Mouse (Mus musculus): ENCODE data around the gene Rgl1. TPM values are rescaled to one million over a fixed set of nuclear protein-coding genes. Genes with fewer than 3 reads are reported as not detected.

The Rgl1 gene
- polyA plus RNA-seq, 1 experiment: 11.9 TPM

DNA sequence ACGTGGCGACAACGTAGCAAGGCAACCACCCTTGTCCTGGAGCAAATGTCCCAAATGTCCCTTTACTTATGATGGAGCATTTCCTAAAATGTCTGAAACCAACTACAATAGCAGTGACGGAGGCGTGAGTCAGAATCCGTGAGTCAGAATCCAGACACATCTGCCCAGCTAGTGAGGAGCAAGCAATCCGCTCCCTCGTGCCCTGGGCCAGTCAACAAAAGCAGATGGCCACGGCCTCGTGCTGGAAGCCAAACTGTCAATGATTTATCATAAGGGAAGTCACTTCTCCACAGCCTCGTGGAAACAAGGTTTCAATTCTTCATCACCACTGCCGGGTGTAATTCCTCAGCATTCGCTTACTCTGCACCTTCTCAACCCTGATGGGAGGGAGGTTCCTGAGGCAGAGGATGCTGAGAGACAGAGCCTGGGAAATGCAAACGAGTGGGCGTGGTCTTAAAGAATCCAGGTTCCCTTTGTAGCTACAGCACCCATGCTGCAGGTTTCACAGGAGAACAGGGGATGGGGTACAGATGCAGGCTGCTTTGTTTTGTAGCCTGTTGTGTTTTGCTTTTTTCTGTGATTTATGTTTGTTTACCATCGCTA, 229.6 kb downstream of the Rgl1 start:
- H3K27ac ChIP-seq (ENCODE audit: insufficient read depth, low read depth, low read length): peak overlapping the region; percentile 89
- H3K4me3 ChIP-seq (ENCODE audit: insufficient read depth, low read length): no peak overlapping the region
- TF ChIP-seq CTCF (IDR thresholded peaks at IDR 0.05; ENCODE audit: low read depth, low read length) (no peak), POLR2A (IDR thresholded peaks at IDR 0.05; ENCODE audit: borderline replicate concordance, low read depth, low read length) (no peak)
- H3K4me1 ChIP-seq (ENCODE audit: control insufficient read depth, insufficient read depth, low read length): peaks cover 84% of the 10 kb centered on the region

DNA sequence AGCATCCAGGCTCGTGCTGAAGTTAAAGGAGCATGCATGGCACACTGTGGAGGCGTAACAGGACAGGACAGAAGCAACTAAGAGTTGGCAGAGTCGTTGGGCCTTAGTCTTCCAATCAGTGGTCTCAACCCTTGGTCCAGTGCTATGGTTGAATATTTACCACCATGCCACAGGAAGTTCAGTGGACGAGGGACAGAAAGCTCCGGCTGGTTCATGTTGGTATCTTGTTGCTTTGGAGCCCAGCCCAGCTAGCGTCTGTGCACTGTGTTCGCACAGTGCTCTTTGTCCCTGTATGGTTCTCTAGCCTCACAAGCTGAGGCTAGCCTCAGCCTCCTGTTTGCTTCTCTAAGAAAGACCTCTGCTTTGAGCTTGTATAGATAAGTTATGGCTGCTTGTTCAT, 231.6 kb downstream of the Rgl1 start:
- TF ChIP-seq POLR2A (IDR thresholded peaks at IDR 0.05; ENCODE audit: borderline replicate concordance, low read depth, low read length): no peak
- peak overlapping the region; percentile 40 for H3K27ac ChIP-seq (ENCODE audit: insufficient read depth, low read depth, low read length)
- H3K4me1 ChIP-seq (ENCODE audit: control insufficient read depth, insufficient read depth, low read length): peaks cover 86% of the 10 kb centered on the region
- no peak overlapping the region for H3K4me3 ChIP-seq (ENCODE audit: insufficient read depth, low read length)

DNA sequence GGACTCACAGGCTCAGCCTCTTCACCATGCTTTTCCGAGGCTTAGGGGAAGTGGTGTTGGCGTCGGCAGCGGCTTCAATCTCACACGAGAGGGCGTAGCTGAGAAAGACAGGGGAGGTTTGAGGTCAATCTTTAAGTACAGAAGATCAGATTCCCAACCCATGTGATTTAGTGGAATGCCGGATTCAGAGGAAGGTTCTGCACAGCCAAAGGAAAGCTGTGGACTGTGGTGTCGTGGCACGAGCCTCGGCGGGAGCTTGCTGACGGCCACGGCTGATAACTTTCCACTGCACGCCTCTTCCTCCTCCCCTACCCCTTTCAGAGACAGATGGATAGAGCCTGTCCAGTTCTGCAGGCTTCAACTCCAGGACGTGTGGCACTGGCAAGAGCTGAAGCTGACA, 234.7 kb downstream of the Rgl1 start:
- TF ChIP-seq POLR2A (IDR thresholded peaks at IDR 0.05; ENCODE audit: borderline replicate concordance, low read depth, low read length) (no peak), CTCF (IDR thresholded peaks at IDR 0.05; ENCODE audit: low read depth, low read length) (no peak)
- Histone ChIP-seq H3K27ac (ENCODE audit: insufficient read depth, low read depth, low read length) (peak overlapping the region; percentile 75), H3K4me1 (ENCODE audit: control insufficient read depth, insufficient read depth, low read length) (peaks cover 80% of the 10 kb centered on the region), H3K4me3 (ENCODE audit: insufficient read depth, low read length) (no peak overlapping the region)

DNA sequence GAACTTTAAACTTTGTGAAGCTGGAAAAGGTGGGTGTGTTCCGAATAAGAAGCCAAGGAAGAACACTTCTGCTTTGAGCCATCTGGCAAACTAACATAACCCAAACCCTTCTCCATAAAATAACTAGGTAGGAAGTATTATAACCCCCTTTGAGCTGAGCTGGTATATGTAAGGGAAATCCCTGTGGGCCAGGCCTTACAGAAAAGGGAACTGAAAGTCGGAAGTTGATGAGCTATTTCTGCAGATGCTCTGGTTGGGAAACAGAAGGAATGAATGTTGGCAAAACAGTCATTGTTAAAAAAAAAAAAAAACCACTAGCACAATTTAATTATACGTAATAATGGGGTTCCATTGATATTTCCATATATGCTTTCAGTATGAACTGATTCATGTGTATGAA, 237.4 kb downstream of the Rgl1 start:
- TF ChIP-seq CTCF (IDR thresholded peaks at IDR 0.05; ENCODE audit: low read depth, low read length): no peak
- TF ChIP-seq POLR2A (IDR thresholded peaks at IDR 0.05; ENCODE audit: borderline replicate concordance, low read depth, low read length): no peak
- Histone ChIP-seq H3K4me3 (ENCODE audit: insufficient read depth, low read length) (no peak overlapping the region), H3K4me1 (ENCODE audit: control insufficient read depth, insufficient read depth, low read length) (peaks cover 82% of the 10 kb centered on the region), H3K27ac (ENCODE audit: insufficient read depth, low read depth, low read length) (peak overlapping the region; percentile 96)

DNA sequence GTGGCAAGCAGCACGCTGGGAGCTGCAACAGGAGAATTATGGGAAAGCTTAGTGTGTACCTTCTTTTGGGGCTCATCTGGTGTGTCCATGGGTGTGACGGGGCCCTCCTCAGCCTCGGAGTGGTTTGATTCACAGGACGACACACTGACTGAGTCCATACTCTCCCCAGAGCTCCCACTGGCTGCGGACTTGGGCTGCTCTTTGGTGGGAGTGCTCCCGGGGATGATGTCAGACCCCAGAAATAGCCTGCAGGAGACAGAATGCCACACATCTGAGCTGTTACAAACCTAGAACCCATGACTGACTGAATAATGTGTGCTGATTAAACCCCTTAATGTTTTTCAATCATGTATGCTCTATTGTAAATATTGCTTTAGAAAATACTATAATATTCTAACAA, 237.9 kb downstream of the Rgl1 start:
- Histone ChIP-seq H3K4me3 (ENCODE audit: insufficient read depth, low read length) (no peak overlapping the region), H3K27ac (ENCODE audit: insufficient read depth, low read depth, low read length) (peak overlapping the region; percentile 96), H3K4me1 (ENCODE audit: control insufficient read depth, insufficient read depth, low read length) (peaks cover 76% of the 10 kb centered on the region)
- TF ChIP-seq CTCF (IDR thresholded peaks at IDR 0.05; ENCODE audit: low read depth, low read length) (no peak), POLR2A (IDR thresholded peaks at IDR 0.05; ENCODE audit: borderline replicate concordance, low read depth, low read length) (no peak)

DNA sequence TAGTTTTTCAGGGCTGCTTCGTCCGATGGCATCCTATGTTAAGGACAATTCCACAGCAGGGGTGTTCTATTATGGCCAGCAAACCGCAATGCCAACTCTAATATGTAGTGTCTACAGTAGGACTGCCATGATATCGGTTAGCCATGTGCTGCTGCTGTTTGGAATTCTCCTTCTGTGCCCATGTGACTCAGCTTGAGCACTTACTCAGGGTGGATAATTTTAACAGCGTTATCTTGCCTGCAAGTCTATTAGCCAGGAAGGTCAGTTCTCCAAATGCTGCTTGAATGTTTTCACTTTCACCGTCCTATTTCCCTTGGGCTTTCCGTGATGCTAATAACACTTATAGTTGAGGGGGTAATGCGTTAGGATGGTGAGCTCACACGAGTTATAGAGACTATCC, 240.0 kb downstream of the Rgl1 start:
- peaks cover 63% of the 10 kb centered on the region for H3K4me1 ChIP-seq (ENCODE audit: control insufficient read depth, insufficient read depth, low read length)
- TF ChIP-seq CTCF (IDR thresholded peaks at IDR 0.05; ENCODE audit: low read depth, low read length) (no peak), POLR2A (IDR thresholded peaks at IDR 0.05; ENCODE audit: borderline replicate concordance, low read depth, low read length) (no peak)
- H3K4me3 ChIP-seq (ENCODE audit: insufficient read depth, low read length): no peak overlapping the region
- H3K27ac ChIP-seq (ENCODE audit: insufficient read depth, low read depth, low read length): peak overlapping the region; percentile 55

DNA sequence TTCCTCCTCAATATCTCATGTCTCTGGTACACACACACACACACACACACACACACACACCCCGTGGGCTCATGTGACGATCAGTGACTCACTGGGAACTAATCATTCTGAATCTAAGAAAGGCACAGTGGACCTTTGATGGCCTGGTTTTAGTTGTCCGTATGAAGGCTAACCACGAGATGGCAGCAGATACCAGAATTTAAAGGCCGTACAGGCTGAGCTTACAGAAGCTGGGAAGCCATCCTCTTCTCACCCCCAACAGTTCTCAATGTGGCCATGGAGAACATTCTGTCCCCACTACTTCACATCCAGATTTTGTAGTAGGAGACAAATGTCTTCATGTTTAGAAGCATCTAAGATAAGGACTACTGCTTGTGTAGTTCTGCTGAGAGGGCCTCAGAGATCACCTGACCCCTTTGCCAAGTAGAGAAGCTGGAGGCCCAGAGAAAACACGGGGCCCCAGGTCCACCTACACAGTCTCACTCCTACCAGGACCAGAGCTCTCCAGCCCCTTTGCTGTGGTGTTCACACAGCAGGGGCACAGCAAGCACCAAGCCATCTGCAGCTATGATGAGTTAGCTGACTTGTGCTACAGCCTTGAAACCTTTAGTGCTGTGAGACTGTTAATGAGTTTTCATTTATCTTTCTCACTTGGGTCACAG, 241.0 kb downstream of the Rgl1 start:
- H3K27ac ChIP-seq (ENCODE audit: insufficient read depth, low read depth, low read length): peak overlapping the region; percentile 80

DNA sequence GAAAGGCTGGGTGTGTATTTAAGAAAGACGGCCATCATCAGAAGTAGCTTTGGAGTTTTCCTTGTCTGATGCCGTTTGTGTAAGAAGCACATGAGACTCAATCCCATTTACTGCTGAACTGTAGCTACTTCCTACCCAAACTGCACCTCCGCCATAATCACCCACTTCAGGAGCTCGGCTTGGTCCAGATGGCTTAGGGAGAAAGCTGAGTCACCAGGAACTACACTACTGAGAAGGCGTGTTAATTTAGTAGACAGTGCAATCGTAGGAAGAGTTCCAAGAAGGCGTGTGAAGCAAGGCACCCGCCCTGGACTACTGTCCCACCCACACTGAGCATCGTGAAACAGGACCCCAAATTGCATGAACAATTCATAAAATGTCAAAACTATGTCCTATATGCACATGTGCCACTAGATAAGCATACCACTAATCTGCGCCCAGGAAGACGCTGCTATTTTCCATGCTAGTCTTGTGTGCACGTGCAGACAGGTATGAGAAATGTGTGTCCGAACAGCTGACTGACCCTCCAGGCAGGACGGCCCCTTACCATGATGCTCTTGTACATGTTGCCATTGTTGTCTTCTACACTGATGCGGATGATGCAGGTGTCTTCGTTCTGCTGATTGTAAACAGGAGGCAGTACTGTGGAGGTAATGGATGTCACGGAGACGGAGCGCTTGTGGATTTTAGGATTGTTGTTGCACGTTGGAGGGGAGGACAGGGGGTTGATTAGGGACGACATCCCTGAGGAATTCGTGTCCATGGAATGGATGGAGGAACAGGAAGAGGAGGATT, 241.9 kb downstream of the Rgl1 start:
- no peak for TF ChIP-seq POLR2A (IDR thresholded peaks at IDR 0.05; ENCODE audit: borderline replicate concordance, low read depth, low read length)
- no peak for TF ChIP-seq CTCF (IDR thresholded peaks at IDR 0.05; ENCODE audit: low read depth, low read length)
- Histone ChIP-seq H3K4me1 (ENCODE audit: control insufficient read depth, insufficient read depth, low read length) (peaks cover 44% of the 10 kb centered on the region), H3K4me3 (ENCODE audit: insufficient read depth, low read length) (no peak overlapping the region), H3K27ac (ENCODE audit: insufficient read depth, low read depth, low read length) (peak overlapping the region; percentile 77)

More for the DNA sequence above, 241.0 kb downstream of the Rgl1 start:
- Histone ChIP-seq H3K4me1 (ENCODE audit: control insufficient read depth, insufficient read depth, low read length) (peaks cover 52% of the 10 kb centered on the region), H3K4me3 (ENCODE audit: insufficient read depth, low read length) (no peak overlapping the region)
- TF ChIP-seq POLR2A (IDR thresholded peaks at IDR 0.05; ENCODE audit: borderline replicate concordance, low read depth, low read length): no peak
- TF ChIP-seq CTCF (IDR thresholded peaks at IDR 0.05; ENCODE audit: low read depth, low read length): peak; percentile 27; the same call in 1 of the 2 replicates

DNA sequence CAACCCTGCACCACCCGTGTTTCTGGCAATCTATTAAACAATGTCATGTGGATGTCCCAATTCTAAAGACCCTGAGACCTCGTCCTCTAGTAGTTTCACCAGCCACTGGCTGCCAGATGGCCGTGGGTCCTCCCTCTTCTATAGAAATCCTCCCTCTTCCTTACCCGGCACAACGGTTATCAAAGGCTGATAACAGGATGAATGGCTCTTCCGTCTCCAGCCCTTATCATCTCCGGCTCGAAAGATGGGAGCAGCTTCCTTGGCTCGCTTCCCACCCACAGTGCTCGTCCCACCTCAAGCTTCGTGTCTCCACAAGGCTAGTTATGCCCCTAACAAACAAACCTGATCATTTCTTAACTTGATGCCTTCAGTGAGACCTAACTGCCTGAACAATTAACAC, 242.9 kb downstream of the Rgl1 start:
- H3K4me3 ChIP-seq (ENCODE audit: insufficient read depth, low read length): no peak overlapping the region
- peaks cover 41% of the 10 kb centered on the region for H3K4me1 ChIP-seq (ENCODE audit: control insufficient read depth, insufficient read depth, low read length)
- H3K27ac ChIP-seq (ENCODE audit: insufficient read depth, low read depth, low read length): no peak overlapping the region
- no peak for TF ChIP-seq CTCF (IDR thresholded peaks at IDR 0.05; ENCODE audit: low read depth, low read length)

DNA sequence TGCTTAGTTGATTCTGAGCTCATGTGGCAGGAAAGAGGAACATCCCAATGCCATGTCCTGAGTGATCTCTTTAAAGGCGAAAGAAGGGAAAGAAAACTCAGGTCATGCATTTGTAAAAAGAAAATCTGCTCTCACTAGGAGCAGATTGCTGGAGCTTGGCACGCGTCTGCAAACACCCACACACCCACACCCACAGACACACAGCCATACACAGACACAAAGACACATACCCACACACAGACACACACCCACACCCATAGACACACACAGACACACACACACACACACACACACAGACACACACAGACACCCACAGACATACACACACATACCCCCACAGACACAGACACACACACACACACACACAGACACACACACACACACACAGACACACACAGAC, 243.9 kb downstream of the Rgl1 start:
- Histone ChIP-seq H3K4me1 (ENCODE audit: control insufficient read depth, insufficient read depth, low read length) (peaks cover 31% of the 10 kb centered on the region), H3K27ac (ENCODE audit: insufficient read depth, low read depth, low read length) (no peak overlapping the region), H3K4me3 (ENCODE audit: insufficient read depth, low read length) (no peak overlapping the region)
- TF ChIP-seq POLR2A (IDR thresholded peaks at IDR 0.05; ENCODE audit: borderline replicate concordance, low read depth, low read length): no peak
- TF ChIP-seq CTCF (IDR thresholded peaks at IDR 0.05; ENCODE audit: low read depth, low read length): no peak

All from bone marrow macrophage, adult 2 months (primary cell).